Mouse (Mus musculus): ENCODE data around the gene Nsf. TPM values are rescaled to one million over a fixed set of nuclear protein-coding genes. Genes with fewer than 3 reads are reported as not detected.

Nsf gene
- total RNA-seq, 1 experiment from 2014 or later, result 114 TPM

GRCm38 (mm10) chr11:103809611-103810598, 144.0 kb downstream of the Nsf start:
- no peak for ATAC-seq (ENCODE audit: extremely low read depth, insufficient number of reproducible peaks, low FRiP score, poor library complexity, severe bottlenecking)

- no peak for ATAC-seq (ENCODE audit: extremely low read depth, insufficient number of reproducible peaks, low FRiP score, poor library complexity, severe bottlenecking)
Observed at GRCm38 (mm10) chr11:103808771-103809610, 144.9 kb downstream of the Nsf start.

GRCm38 (mm10) chr11:103807966-103808365, 145.9 kb downstream of the Nsf start:
- no peak for ATAC-seq (ENCODE audit: extremely low read depth, insufficient number of reproducible peaks, low FRiP score, poor library complexity, severe bottlenecking)

- no peak for ATAC-seq (ENCODE audit: extremely low read depth, insufficient number of reproducible peaks, low FRiP score, poor library complexity, severe bottlenecking)
Observed at GRCm38 (mm10) chr11:103804804-103805203, 149.1 kb downstream of the Nsf start.

GRCm38 (mm10) chr11:103804126-103804525, 149.7 kb downstream of the Nsf start:
- ATAC-seq (ENCODE audit: extremely low read depth, insufficient number of reproducible peaks, low FRiP score, poor library complexity, severe bottlenecking), result no peak

- ATAC-seq (ENCODE audit: extremely low read depth, insufficient number of reproducible peaks, low FRiP score, poor library complexity, severe bottlenecking), result no peak
Observed at GRCm38 (mm10) chr11:103801128-103801527, 152.7 kb downstream of the Nsf start.

- no peak for ATAC-seq (ENCODE audit: extremely low read depth, insufficient number of reproducible peaks, low FRiP score, poor library complexity, severe bottlenecking)
Observed at GRCm38 (mm10) chr11:103789951-103790350, 163.9 kb downstream of the Nsf start.

- no peak for ATAC-seq (ENCODE audit: extremely low read depth, insufficient number of reproducible peaks, low FRiP score, poor library complexity, severe bottlenecking)
Observed at GRCm38 (mm10) chr11:103780152-103780551, 173.7 kb downstream of the Nsf start.

GRCm38 (mm10) chr11:103774228-103774530, 179.7 kb downstream of the Nsf start:
- ATAC-seq (ENCODE audit: extremely low read depth, insufficient number of reproducible peaks, low FRiP score, poor library complexity, severe bottlenecking), result no peak

GRCm38 (mm10) chr11:103773387-103774227, 180.2 kb downstream of the Nsf start, which contains the start of gene Wnt3:
Gene Wnt3, plus strand, starts transcription at chr11:103774150.
- ATAC-seq (ENCODE audit: extremely low read depth, insufficient number of reproducible peaks, low FRiP score, poor library complexity, severe bottlenecking), result no peak

GRCm38 (mm10) chr11:103772505-103773386, 181.1 kb downstream of the Nsf start:
- no peak for ATAC-seq (ENCODE audit: extremely low read depth, insufficient number of reproducible peaks, low FRiP score, poor library complexity, severe bottlenecking)

Other genes with a start within 250 kb of the Nsf start
- gene Wnt9b, start 204.2 kb downstream of the Nsf start, total RNA-seq (2017), result not detected in 2 replicates
- not detected in 2 replicates for gene Wnt3, start 179.9 kb downstream of the Nsf start, total RNA-seq (2017)
- 39.2 and 40.8 TPM in 2 replicates for gene Arf2, start 12.7 kb upstream of the Nsf start, total RNA-seq (2017)
- not detected in 2 replicates for gene Crhr1, start 178.8 kb upstream of the Nsf start, total RNA-seq (2017)
- gene Sppl2c, start 232.3 kb upstream of the Nsf start, total RNA-seq (2017), result 0.12 TPM in 1 of 2 replicates, not detected in the other